11 mouse cellular contexts compared by ENCODE assay signal in the genomic region with DNA sequence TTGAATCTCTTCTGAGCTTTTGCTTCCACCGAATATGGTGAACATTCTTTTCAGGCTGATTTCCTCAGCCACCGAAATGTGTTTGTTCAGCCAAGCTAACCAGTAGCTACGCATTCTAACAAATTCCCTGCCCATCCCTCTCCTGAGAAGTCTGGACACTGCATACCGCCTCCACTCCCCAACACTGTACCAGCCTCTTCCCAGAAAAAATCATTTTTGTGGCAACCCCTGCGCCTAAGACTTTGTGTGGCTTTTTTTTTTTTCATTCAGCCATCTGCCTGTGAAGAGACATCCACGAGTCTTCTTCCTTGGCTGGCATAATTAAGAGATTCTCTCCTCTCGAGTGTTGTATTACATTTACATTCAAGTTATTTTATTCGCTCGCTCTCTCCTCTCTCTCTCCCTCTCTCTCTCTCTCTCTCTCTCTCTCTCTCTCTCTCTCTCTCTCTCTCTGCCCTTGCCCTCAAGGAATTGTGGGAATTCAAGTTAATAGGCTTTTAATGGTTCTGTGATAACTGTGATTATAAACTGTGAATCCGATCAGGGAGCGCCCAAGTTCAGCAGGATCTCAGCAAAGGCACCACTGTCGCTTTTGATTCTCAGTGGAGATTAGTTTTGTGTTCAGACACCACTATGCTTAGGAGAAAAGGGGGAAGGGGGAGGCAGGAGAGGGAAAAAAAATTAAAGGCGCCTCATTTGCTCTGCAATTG. TPM values are rescaled to one million over a fixed set of nuclear protein-coding genes. Genes with fewer than 3 reads are reported as not detected.
DNase-seq lines count a peak whose midpoint lies in the region; ATAC-seq and TF ChIP-seq lines count a peak whose summit lies in the region.
"Had no signal": no experiment of that assay in that cellular context is flagged by ENCODE, and none has a peak within 500 bp of the region (broad histone marks: within the 10 kb centered on the region; RNA-seq: fewer than 3 reads in every experiment).

No protein-coding gene starts in this region.

- H3K36me3 ChIP-seq in kidney, embryonic 14.5 days (ENCODE audit: control insufficient read depth, insufficient read depth, low read length) = no peaks in the 10 kb centered on the region
- no peaks in the 10 kb centered on the region for H3K36me3 ChIP-seq in hindbrain, embryonic 15.5 days
- H3K36me3 ChIP-seq in liver, postnatal 0 days (replicated peaks; ENCODE audit: insufficient read depth, low read length) = no peaks in the 10 kb centered on the region
- H3K36me3 ChIP-seq: heart, embryonic 13.5 days; neural tube, embryonic 12.5 days had no signal

- peak overlapping the region; percentile 21; the same call in 1 of the 2 replicates for H3K4me2 ChIP-seq in kidney, embryonic 14.5 days (replicated peaks; ENCODE audit: low read depth, low read length)
- H3K4me2 ChIP-seq in hindbrain, embryonic 15.5 days = peak overlapping the region; percentile 39
- no peak overlapping the region for H3K4me2 ChIP-seq in liver, postnatal 0 days (ENCODE audit: low read depth, low read length)
- H3K4me2 ChIP-seq: heart, embryonic 13.5 days; neural tube, embryonic 12.5 days had no signal

- TF ChIP-seq CTCF in liver, postnatal 0 days (IDR thresholded peaks at IDR 0.05; ENCODE audit: low read depth) = no peak

- H3K4me3 ChIP-seq in kidney, embryonic 14.5 days (ENCODE audit: low read length) = no peak overlapping the region
- H3K4me3 ChIP-seq in hindbrain, embryonic 15.5 days = no peak overlapping the region
- H3K4me3 ChIP-seq in liver, postnatal 0 days (ENCODE audit: low read depth, low read length) = no peak overlapping the region
- H3K4me3 ChIP-seq: heart, embryonic 13.5 days; neural tube, embryonic 12.5 days had no signal

- H3K9ac ChIP-seq in kidney, embryonic 14.5 days (ENCODE audit: low read depth, low read length) = no peak overlapping the region
- H3K9ac ChIP-seq in hindbrain, embryonic 15.5 days = no peak overlapping the region
- no peak overlapping the region for H3K9ac ChIP-seq in liver, postnatal 0 days (replicated peaks)
- H3K9ac ChIP-seq: heart, embryonic 13.5 days; neural tube, embryonic 12.5 days had no signal

- no peak for DNase-seq in kidney, adult 9 months
- peak; percentile 41 for DNase-seq in retina, postnatal 1 day
- DNase-seq in retina, embryonic 14.5 days (ENCODE audit: low spot score) = no peak
- DNase-seq in right cerebral cortex, postnatal 25 days = peak; percentile 33
- no peak for DNase-seq in liver, postnatal 0 days
- DNase-seq: kidney, adult 8-10 months had no signal

- TF ChIP-seq EP300 in liver, postnatal 0 days (IDR thresholded peaks at IDR 0.05; ENCODE audit: low read depth) = no peak

- WGBS in kidney, embryonic 14.5 days = 56% methylated on average over 13 of the region's 13 CpGs
- WGBS in hindbrain, embryonic 15.5 days = 41% methylated on average over 13 of the region's 13 CpGs
- WGBS in liver, postnatal 0 days (ENCODE audit: insufficient replicate concordance) = 69% methylated on average over 13 of the region's 13 CpGs

- peaks cover 18% of the 10 kb centered on the region for H3K4me1 ChIP-seq in kidney, embryonic 14.5 days (ENCODE audit: control insufficient read depth, insufficient read depth, low read length)
- H3K4me1 ChIP-seq in hindbrain, embryonic 15.5 days (replicated peaks) = peaks cover 29% of the 10 kb centered on the region
- no peaks in the 10 kb centered on the region for H3K4me1 ChIP-seq in liver, postnatal 0 days (ENCODE audit: insufficient read depth)
- H3K4me1 ChIP-seq: heart, embryonic 13.5 days had no signal

- no peak overlapping the region for H3K27ac ChIP-seq in kidney, embryonic 14.5 days (ENCODE audit: low read depth, low read length)
- H3K27ac ChIP-seq in hindbrain, embryonic 15.5 days (replicated peaks) = peak overlapping the region; percentile 69
- no peak overlapping the region for H3K27ac ChIP-seq in liver, postnatal 0 days (ENCODE audit: low read depth)
- H3K27ac ChIP-seq: heart, embryonic 13.5 days; neural tube, embryonic 12.5 days had no signal

- no peaks in the 10 kb centered on the region for H3K27me3 ChIP-seq in kidney, embryonic 14.5 days (ENCODE audit: control insufficient read depth, insufficient read depth, low read length)
- no peaks in the 10 kb centered on the region for H3K27me3 ChIP-seq in hindbrain, embryonic 15.5 days
- no peaks in the 10 kb centered on the region for H3K27me3 ChIP-seq in liver, postnatal 0 days (ENCODE audit: insufficient read depth, low read length)
- H3K27me3 ChIP-seq: heart, embryonic 13.5 days; neural tube, embryonic 12.5 days had no signal

- no peaks in the 10 kb centered on the region for H3K9me3 ChIP-seq in kidney, embryonic 14.5 days (ENCODE audit: control insufficient read depth, low read length)
- no peaks in the 10 kb centered on the region for H3K9me3 ChIP-seq in hindbrain, embryonic 15.5 days
- H3K9me3 ChIP-seq in liver, postnatal 0 days (ENCODE audit: low read length) = no peaks in the 10 kb centered on the region
- H3K9me3 ChIP-seq: heart, embryonic 13.5 days; neural tube, embryonic 12.5 days had no signal

- ATAC-seq in kidney, embryonic 14.5 days (ENCODE audit: low FRiP score, low TSS enrichment) = no peak
- ATAC-seq in hindbrain, embryonic 15.5 days (ENCODE audit: low FRiP score, low read depth) = 0 out of 2 replicates have a peak, but pooled peaks have one; percentile 50
- no peak for ATAC-seq in liver, postnatal 0 days

RNA-seq across cellular contexts. Expression of gene Tex36, which starts 6.8 kb away (rescaled TPM):
- polyA plus RNA-seq in kidney, embryonic 14.5 days (2014; fragmentation: Nextera tagmentation; extraction: Ambion mirVana) = not detected in 2 replicates
- polyA plus RNA-seq in hindbrain, embryonic 15.5 days (2015; fragmentation: Nextera tagmentation; extraction: Ambion mirVana) = not detected in 2 replicates
- not detected in 2 replicates for polyA plus RNA-seq in liver, postnatal 0 days (2015; fragmentation: Nextera tagmentation; extraction: Ambion mirVana)
- polyA plus RNA-seq: cortical plate, adult 2 months; heart, embryonic 13.5 days; neural tube, embryonic 12.5 days had no signal

RNA-seq across cellular contexts. Expression of gene Edrf1, which starts 28.6 kb away (rescaled TPM):
- polyA plus RNA-seq in kidney, embryonic 14.5 days (2014; fragmentation: Nextera tagmentation; extraction: Ambion mirVana) = 14.3 and 26.9 TPM in 2 replicates
- 17.8 and 20.0 TPM in 2 replicates for polyA plus RNA-seq in hindbrain, embryonic 15.5 days (2015; fragmentation: Nextera tagmentation; extraction: Ambion mirVana)
- 3.9 and 4.5 TPM in 2 replicates for polyA plus RNA-seq in liver, postnatal 0 days (2015; fragmentation: Nextera tagmentation; extraction: Ambion mirVana)

Comparison
In these comparisons a context has a peak if more than half of its experiments do, and no peak if none do; other contexts are left out.
1. DNase-seq: peak in retina, postnatal 1 day (single experiment) and right cerebral cortex, postnatal 25 days (single experiment); none in kidney, adult 9 months (single experiment), retina, embryonic 14.5 days (single experiment) and liver, postnatal 0 days (single experiment).